Mouse (Mus musculus): Measurements from ENCODE around the gene Plekhj1.

Plekhj1 gene

DNA sequence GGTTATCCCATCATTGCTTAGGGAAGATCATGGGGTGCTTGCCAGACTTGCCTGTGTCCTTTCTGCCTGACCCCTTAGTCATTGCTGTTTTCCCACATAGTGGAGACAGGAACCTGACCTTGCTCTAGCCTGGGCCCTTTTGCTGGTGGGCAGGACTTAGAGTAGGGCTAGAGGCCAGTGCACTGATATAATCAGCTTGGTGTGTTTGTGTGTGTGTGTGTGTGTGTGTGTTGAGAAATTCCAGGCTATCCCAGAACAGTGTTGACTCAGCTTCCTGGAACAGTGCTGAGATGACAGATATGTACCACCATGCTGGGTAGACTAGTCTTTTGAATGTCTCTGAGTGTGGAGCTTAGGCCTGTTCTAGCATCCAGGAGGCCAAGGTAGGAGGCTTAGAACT, 18.9 kb downstream of the Plekhj1 start:
- DNase-seq (ENCODE audit: inconsistent ontology term): no peak

DNA sequence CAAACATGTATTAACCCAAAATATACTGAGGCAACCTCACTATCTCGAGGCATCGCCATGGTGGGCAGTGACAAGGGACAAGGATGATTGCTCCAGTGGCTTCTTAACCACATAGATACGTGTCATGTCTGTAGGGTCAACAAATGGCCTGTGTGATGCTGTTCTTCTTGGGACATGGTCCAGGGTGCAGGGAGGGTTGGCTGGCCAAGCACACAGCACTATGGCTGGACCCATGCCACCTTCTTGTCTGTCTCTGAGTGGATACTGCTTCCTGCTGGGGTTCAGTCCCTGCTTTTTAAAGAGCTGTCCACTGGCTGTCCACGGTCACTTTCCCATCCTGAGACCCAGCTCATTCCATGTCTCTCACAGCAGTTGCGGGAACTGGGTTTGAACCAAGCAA, 21.3 kb downstream of the Plekhj1 start:
- DNase-seq (ENCODE audit: inconsistent ontology term): peak; percentile 50

DNA sequence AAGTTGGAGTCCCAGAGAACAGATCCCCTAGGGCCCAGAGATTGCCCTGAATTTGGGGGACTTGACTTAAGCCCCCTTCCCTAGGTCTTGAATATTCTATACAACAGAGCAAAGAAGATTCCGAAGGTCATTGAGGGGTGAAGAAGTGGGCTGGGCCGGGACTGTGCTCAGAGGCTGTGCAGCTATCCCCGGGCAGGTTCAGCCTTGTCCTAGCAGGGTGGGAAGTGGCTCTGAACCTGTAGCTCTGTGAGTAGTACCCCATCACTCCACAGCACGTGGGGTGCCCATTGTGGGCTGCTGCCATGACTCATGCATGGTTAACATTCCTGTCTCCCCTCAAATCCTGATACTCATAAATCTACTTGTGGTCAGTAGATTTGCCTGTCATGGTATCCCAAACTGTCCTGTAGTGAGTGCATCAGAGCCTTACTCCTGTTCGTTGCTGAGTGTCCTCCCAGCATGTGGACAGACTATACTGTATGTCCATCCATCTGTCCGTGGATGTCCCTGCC, 22.0 kb downstream of the Plekhj1 start:
- DNase-seq (ENCODE audit: inconsistent ontology term): peak; percentile 54

DNA sequence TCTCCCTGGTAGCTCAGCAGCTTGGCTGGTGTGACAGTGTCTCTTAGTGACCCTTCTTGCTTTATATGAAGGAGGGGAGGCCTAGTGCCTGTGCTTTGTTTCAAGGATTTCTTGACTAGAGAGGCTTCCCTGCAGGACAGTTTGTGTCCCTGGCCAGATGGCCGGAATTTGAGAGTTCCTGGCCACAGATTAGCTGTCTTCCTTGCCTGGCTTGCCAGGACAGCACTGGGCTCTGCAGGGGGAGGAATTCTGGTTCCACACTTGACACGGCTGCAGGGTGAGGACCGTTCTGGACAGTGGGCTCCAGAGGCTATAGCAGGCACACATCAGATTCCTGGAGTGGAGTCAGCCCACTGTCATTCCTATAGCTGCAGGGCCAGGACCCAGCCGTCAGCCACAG, 22.7 kb downstream of the Plekhj1 start:
- no peak for DNase-seq (ENCODE audit: inconsistent ontology term)

DNA sequence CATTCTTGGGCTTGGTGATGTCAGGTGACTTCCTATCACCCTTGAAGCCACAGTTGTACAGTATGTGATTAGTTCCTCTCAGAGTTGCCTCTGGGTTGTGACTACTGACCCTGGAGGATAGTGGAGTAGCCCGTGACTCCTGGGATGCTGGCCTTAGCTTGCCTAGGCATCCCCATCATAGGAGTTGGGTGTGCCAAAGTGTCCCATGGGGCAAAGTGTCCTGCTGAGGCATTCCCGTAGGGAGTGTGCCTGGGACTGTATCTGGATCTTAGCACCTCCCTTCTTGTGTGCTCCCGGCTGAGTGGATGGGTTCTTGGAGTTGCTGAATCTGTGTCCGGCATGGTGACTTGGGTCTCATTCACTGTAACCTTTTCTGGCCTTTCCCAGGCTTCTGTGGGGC, 23.4 kb downstream of the Plekhj1 start:
- DNase-seq (ENCODE audit: inconsistent ontology term): no peak

DNA sequence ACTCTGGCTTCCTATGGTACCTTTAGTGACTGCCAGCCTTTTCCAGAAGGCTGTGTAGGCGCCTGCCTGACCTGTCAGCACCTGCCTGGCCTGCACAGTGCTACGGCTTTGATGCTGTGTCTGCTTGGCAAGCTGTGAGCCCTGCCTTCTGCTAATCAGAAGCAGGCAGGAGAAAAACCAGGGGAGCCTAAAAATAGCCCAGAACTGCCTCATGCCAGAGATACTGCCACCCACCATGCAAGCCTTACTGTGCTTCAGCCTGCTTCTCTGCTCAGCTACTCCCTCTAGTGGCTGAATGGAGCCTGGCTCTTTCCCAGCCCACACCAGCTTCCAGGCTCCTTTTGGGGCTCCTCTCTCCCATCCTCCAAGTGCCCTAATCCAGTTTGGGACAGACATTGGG, 23.9 kb downstream of the Plekhj1 start:
- DNase-seq (ENCODE audit: inconsistent ontology term): peak; percentile 80

DNA sequence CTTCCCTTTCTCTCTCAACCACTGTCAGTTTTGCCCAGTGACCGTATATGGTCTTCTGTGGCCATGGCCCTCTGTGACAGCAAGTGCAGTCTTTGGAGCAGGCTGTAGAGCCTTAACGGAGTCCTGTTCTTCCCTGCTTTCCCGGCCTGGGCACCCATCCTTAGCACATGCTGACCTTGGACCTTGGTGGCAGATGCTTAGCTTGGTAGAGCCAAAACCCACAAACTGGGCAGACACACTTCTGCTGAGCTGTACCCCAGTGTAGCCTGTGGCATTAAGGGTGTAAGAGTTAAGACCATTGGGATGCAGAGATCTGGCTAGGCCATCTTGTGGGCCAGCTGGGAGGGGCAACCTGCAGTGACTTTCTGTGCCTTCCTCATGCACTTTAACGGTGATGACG, 24.6 kb downstream of the Plekhj1 start:
- no peak for DNase-seq (ENCODE audit: inconsistent ontology term)

DNA sequence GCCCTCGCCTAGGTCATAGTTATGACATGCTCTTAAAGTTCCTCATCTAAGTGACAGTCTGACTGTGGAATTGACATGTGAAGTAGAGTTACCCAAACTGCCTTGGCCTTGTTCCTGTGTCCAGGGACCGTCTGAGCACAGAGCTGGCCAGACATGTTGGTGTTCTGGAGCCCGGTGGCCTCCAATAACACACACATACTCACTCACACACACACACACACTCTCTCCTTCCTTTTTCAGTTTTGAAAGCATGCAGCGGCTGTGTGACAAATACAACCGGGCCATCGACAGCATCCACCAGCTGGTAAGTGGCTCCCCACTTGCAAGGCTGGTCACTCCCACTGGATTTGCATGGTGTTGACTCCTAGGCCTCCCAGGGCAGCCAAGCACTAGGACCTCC, 30.1 kb downstream of the Plekhj1 start:
- no peak for DNase-seq (ENCODE audit: inconsistent ontology term)

DNA sequence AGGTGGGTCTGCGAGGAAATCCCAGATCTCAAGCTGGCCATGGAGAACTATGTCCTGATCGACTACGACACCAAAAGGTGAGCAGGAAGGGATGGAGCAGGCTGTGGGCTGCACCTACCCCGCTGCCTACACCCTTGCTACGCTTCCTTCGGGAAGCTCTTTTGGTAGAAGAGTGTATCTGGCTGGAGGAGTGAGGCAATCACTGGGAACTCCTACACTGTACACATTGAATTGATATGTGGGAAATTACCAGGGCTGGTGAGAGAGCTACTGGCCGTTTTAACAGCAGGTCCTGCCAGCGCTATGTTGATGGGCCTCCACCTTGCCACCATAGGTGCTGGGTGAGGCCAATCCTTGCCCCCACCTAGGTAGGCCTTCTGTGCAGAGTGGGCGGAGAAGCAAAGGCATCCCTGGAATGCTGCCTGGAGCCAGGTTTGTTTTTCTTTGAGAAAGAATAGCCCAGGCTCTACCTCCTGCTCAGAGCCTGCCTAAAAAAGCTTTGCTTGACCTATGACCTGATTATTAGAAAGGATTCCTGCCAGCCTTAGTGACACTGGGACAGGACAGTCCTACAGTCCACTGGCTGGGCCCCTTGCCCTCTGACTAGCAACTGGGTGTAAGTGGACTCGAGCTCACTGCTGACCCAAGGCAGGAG, 32.1 kb downstream of the Plekhj1 start:
- no peak for DNase-seq (ENCODE audit: inconsistent ontology term)

DNA sequence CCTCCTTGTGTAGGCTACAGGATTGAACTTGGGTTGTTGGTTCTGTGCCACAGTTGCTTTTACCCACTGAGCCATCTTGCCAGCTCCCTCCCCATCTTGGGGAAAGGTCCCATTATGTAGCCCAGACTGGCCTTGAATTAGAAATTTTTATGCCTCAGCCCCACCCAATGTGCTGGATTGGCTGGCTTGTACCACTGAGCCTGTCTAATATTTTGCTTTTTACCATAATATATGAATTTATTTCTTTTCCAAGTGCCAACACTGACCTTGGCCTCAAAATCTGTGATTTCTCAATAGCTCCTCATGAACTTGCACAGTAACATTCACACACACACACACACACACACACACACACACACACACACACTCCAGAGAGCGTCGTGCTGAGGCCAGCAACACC, 32.7 kb downstream of the Plekhj1 start:
- DNase-seq (ENCODE audit: inconsistent ontology term): no peak

DNA sequence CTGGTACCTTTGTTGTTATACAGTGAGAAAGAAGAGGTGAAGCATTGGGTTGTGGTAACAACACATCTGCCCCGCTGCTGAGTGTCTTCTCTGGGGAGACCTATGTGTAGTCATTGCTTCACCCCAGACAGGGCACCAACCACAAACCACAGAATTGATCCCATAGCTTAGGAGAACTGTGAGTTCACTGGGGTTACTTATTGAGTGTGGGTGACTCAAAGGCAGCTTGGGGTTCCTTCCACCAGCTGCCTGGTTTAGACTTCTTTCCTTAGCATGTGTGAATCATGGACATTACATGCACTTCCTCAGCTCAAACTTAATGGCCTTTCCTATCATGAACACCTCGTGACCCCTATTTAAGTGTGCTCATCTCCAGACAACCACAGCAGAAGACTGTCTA, 34.9 kb downstream of the Plekhj1 start:
- no peak for DNase-seq (ENCODE audit: inconsistent ontology term)

DNA sequence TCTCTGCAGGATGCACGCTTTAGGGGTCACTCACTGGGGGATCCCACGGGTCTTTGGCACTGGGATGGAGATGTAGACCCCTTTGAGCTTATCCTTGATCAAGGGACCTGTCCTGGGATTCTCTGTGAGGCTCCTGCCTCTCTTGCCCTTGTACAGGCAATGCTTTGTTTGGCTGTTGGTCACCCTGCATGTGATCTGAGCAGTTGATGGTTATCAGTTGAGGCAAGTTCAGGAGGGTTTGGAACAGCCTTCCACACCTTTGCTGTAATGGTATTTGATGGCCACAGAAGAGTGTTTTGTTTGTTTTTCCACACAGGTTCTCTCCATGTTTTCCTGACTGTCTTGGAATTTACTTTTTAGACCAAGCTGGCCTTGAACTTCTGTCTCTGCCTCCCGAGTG, 36.6 kb downstream of the Plekhj1 start:
- no peak for DNase-seq (ENCODE audit: inconsistent ontology term)

DNA sequence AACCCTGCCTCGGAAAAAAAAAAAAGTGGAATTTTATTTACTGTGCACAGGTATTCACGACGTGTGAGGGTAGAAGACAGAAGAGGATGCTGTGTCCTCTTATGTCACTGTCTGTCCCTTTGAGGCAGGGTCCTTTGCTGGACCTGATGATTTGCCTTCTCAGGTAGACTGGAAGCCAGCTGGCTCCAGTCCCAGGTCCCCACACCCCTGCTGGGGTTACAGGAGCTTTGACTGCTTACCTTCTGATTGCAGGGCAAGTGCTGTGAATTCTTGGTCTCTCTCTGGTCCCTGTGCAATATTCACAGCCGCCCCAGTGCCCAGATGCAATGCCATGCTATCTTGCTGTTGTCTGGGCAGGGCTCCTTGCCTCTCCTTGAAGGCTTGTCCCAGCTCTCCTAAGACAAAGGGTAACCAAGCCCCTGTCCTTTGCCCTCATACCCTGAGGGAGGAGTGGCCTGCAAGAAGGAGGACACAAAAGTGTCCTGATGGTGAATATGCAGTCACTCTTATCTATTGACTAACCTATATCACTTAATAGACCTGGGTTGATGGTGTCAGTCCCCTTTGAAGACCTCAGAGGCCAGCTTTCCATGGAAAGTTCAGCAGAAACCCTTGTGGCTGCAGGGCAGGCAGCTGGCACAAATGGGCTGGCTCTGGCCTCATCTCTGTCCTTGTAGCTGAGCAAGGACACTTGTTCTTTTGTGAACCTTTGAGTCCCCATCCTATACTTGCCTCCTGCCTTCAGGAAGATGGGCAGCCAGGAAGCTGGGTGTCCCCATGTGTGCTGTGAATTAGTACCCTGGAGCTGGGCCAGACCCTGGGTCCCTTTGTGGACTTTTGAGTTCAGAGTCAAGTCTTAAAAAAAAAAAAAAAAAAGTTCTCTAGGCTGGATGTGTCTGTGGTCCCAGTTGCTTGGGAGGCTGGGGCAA, 37.6 kb downstream of the Plekhj1 start:
- DNase-seq (ENCODE audit: inconsistent ontology term): no peak

DNA sequence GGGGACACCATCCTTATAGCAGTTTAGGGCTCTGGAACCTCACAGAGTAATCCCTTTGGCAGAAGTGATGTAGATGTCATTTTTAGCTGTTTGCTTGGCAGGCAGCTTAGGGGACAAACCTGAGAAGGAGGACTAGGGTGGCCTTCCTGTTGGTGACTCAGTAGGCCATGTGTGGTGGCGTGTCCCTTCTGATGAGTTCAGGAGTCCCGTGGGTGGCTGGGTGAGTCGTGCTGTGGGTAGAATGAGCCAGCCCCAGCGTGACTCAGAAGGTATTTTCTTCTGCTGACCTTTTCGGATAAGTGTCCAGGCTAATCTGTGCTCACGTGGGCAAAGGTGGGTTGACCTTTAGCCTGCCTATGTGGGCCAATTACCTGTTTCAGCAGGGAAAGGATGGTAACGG, 39.8 kb downstream of the Plekhj1 start:
- peak; percentile 72 for DNase-seq (ENCODE audit: inconsistent ontology term)

DNA sequence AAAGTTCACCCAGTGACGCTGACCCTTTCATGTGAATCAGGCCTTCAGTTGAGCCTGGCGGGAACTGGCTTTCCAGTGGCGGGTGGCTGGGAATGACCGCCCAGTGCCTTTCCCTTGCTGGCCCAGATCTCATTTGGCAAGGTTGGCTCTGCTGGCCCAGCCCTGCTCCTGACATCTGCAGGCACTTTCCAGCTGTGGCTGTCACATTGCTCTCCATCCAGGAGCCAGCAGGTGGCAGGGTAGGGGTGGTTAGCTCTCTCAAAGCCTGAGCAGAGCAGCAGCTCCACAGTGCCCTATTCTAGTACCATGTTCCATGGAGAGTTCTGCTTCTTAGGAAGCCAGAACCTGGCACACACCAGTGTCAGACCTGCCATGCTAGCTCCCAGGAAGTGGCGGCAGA, 40.7 kb downstream of the Plekhj1 start:
- DNase-seq (ENCODE audit: inconsistent ontology term): peak; percentile 68

DNA sequence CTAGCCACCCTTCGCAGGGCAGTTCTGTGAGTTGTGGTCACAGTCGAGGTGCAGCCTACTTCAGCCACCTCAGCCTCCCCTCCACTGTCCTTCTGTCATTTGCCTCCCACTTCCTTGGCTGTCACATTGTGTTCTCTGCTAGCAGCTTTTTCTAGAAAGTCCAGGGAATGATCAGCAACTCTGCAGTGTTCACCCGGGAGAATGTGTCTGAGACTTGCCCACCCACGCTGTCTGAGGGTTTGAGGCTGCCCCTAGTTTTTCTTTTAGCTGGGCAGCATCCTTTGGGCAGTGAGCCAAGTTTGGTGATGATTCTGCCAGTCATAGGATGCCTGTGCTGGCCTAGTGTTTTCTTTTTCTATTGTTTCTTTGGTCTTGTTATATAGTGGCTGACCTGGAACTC, 41.5 kb downstream of the Plekhj1 start:
- DNase-seq (ENCODE audit: inconsistent ontology term): peak; percentile 70

DNA sequence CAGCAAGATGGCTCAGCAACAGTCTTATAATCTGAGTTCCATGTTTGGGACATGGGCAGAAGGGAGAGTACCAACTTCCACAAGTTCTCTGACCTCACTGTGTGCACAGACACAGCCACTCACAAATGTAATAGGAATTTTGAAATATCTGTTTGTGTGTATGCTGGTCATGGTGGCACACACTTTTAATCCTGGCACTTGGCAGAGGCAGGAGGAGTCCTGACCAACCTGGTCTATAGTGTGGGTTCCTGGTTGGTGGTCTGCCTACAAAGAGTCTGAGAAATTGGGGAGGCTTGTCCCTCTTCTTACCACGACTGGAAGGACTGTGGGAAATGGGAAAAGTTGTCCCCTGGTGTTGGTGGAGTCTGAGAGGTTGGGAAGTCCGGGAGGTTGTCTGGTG, 41.9 kb downstream of the Plekhj1 start:
- DNase-seq (ENCODE audit: inconsistent ontology term): no peak

DNA sequence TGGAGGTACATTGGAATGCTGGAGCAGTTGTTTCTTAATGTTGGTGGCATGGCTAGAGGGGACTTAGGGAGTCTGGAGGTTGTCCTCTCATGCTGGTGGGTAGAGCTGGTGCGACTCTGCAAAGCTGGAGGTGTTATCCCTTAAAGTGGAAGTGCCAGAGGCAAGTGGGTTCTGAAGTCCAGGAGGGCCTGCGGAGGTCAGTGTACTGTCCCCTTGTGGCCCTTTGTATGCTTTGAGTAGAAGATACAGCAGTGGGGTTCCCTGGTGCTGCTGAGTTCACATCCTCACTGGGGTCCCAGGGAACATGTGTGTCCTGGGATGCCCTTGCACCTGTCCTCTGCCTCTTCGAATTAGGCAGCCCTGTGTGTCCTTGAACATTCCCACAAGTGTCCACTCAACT, 42.3 kb downstream of the Plekhj1 start:
- no peak for DNase-seq (ENCODE audit: inconsistent ontology term)

DNA sequence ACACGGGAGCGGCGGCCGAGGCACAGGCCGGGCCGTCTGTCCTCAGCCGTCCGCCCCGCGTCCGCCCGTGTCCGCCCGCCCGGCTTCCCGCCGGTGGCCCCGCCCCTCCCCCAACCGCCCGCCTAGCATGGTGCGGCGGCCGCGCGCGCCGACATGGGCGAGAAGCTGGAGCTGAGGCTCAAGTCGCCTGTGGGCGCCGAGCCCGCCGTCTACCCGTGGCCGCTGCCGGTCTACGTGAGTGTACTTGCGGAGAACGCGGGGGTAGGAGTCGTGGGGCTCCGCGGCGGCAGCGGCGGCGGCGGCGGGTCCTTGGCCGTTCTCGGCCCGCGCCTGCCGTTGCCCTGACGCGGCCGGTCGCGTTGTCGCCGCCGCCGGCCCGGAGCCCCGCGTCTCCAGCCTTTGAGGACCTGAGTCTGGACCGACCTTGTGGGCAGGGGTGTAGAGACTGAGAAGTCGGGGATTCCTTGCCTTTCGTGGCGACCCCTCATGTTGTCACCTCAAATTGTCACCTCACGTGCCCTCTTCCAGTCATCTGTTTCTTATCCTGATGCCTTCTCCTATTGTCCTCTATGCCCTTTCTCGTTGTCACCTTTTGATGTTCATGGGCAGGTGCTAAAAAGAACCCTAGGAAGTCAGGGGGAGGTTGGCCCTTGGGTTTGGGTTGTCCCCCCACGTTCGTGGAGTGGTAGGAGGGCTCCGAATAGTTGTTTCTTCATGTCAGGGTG, 43.0 kb downstream of the Plekhj1 start:
- no peak for DNase-seq (ENCODE audit: inconsistent ontology term)

DNA sequence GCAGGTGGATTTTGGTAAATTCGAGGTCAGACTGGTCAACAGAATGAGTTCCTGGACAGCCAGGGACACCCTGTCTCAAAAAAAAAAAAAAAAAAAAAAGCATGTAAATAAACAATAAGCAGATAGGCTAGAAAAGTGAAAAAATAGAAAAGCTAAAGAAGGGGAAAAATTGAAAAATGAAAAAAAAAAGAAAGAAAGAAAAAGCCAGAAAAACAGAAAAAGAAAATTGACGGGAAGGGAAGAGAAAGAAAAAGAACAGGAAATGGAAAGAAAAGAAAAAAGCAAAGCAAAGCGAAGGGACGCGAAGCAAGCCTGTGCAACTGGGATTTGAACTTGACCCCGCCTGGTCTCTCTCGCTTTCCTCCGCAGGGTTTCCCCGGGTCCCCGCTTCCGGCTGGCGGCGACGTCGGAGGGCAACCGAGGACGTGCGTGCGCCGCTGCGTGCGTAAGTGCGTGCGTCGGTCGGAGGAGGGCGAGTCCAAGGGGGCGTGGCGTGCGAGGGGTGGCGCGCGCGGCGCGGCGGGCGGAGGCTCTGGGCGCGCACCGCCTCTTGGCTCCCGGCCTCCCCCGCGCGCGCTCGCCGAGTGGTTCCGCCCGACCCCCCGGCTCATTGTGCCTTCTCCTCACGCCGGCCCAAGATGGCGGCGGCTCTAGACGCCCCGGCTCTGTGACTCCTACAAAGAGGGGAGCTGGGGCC, 43.7 kb downstream of the Plekhj1 start, which contains the start of gene Dot1l:
Gene Dot1l, plus strand, starts transcription at position 613 of the 697 bp plus-strand sequence.
- peak; percentile 99 for DNase-seq (ENCODE audit: inconsistent ontology term)

DNA sequence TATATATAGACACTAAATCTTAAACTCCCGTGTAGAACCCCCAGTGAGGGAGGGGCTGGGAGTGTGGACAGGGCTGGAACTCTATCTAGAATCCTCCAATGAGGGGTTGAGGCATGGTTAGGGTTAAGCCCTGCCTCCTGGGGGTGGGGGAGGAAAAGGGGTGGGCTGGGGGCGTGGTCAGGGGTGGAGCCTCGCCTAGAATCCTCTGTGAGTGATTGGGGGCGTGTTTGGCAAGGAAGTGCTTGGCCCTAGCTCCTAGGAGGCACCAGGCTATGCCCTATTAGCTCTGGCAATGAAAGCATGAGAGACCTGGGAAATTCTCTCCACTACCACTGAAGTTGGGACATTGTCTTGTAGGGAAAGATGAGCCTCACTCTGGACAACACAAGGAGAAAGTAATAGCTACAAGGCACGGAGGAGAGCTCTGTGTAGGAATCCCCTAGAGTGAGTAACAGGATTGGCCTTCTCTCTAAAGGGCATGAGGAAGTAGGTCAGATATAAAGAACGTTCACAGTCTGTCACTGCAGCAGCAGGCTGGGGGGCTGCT, 46.3 kb downstream of the Plekhj1 start:
- DNase-seq (ENCODE audit: inconsistent ontology term): peak; percentile 96
